Mouse (Mus musculus): ENCODE measurements around the gene Myct1. TPM values are rescaled to one million over a fixed set of nuclear protein-coding genes. Genes with fewer than 3 reads are reported as not detected.

Gene Myct1
- polyA plus RNA-seq, 1 experiment: 5.8 TPM

DNA sequence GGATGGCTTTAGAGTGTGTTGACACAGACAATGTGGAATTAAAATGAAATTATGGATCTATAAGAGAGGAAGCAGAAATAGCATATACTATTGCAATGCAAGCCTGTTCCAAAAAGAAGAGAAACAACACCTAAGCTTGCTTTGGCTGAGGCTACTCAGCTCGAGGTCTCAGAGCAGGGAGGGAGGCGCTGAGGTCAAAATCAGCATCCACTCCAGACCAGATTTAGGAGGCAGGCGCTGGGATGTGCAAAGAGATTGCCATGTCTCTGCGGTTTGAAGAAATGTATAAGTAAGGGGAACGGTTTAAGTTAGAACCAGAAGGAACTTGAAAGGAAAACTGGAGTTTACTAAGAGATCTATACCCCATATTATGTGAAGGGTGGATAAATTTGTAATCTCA, 882 bp downstream of the Myct1 start:
- H3K4me1 ChIP-seq (ENCODE audit: control insufficient read depth, insufficient read depth, low read length): no peaks in the 10 kb centered on the region
- no peak overlapping the region for H3K4me3 ChIP-seq (replicated peaks; ENCODE audit: control insufficient read depth, low read depth, low read length)
- 4% methylated on average over 5 of the region's 5 CpGs for WGBS
- no peak for TF ChIP-seq POLR2A (IDR thresholded peaks at IDR 0.05; ENCODE audit: borderline replicate concordance, control insufficient read depth, low read depth, low read length)
- H3K27ac ChIP-seq (ENCODE audit: control insufficient read depth, insufficient read depth, low read depth, low read length, poor library complexity): no peak overlapping the region

DNA sequence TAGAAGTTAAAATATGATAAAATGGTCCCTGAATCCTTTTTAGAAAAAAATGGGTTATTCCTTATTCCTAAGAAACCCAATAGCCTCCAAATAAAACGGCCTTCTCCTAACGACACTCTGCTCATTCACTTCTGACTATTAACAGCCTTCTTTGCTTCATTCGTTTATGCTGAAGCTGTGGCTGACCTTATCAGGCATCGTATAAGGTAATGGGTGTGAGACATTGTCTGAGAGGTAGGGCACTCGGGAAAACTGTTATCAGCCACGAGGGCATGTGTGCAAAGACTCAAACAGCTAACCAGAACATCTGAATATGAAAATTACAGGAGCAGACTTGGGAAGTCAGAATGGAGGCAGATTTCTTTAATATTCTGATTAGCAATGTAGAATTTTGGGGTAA, 3.0 kb downstream of the Myct1 start:
- WGBS: 9% methylated on average over 6 of the region's 6 CpGs
- no peaks in the 10 kb centered on the region for H3K4me1 ChIP-seq (ENCODE audit: control insufficient read depth, insufficient read depth, low read length)
- TF ChIP-seq CTCF (IDR thresholded peaks at IDR 0.05; ENCODE audit: control insufficient read depth, insufficient read depth, low read length) (no peak), POLR2A (IDR thresholded peaks at IDR 0.05; ENCODE audit: borderline replicate concordance, control insufficient read depth, low read depth, low read length) (no peak)

DNA sequence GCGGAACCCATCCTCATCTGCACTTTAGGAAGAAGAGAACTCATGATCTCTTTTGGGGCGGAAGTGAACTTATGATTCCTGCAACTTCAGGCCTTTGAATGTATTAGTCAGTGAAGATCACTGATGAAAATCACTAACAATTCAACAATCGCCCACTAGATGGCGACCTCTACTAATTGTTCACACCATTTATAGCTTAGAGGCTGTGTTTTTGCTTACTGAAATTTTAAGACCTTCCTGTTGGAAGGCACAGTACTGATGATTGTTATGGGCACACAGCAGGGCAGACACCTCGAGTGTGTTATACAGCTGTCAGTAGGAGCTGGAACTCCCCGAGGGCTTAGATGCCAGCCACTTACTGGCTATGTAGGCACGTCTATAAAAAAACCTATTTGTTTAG, 6.5 kb downstream of the Myct1 start:
- no peak overlapping the region for H3K27ac ChIP-seq (ENCODE audit: control insufficient read depth, insufficient read depth, low read depth, low read length, poor library complexity)
- WGBS: 11% methylated on average over 7 of the region's 7 CpGs
- TF ChIP-seq POLR2A (IDR thresholded peaks at IDR 0.05; ENCODE audit: borderline replicate concordance, control insufficient read depth, low read depth, low read length) (no peak), CTCF (IDR thresholded peaks at IDR 0.05; ENCODE audit: control insufficient read depth, insufficient read depth, low read length) (peak; percentile 8; the same call in 1 of the 2 replicates)
- no peak overlapping the region for H3K4me3 ChIP-seq (replicated peaks; ENCODE audit: control insufficient read depth, low read depth, low read length)
- H3K4me1 ChIP-seq (ENCODE audit: control insufficient read depth, insufficient read depth, low read length): no peaks in the 10 kb centered on the region; the same call in 1 of the 2 replicates

More for the DNA sequence above, 3.0 kb downstream of the Myct1 start:
- no peak overlapping the region for H3K4me3 ChIP-seq (replicated peaks; ENCODE audit: control insufficient read depth, low read depth, low read length)
- no peak overlapping the region for H3K27ac ChIP-seq (ENCODE audit: control insufficient read depth, insufficient read depth, low read depth, low read length, poor library complexity)

DNA sequence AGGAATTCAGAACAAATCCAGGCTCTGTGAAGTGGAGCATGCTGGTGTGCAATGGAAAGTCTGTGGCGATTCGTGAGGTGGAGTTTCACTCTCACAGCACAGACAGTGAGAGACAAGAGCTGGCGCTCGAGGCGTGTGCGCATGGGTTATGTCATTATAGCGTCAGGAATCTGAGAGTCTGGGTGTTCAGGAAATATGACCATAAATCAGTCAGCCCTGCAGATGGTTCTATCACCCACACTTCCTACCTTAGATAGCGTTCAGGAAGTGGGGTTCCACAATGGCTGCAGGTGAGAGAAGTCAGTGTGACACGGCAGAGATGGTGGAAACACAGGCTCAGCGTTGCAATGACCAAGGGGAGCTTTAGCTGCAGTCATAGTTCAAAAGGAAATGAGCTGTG, 9.9 kb downstream of the Myct1 start:
- no peak overlapping the region for H3K27ac ChIP-seq (ENCODE audit: control insufficient read depth, insufficient read depth, low read depth, low read length, poor library complexity)
- no peak overlapping the region for H3K4me3 ChIP-seq (replicated peaks; ENCODE audit: control insufficient read depth, low read depth, low read length)
- H3K4me1 ChIP-seq (ENCODE audit: control insufficient read depth, insufficient read depth, low read length): no peaks in the 10 kb centered on the region; the same call in 1 of the 2 replicates
- 1% methylated on average over 10 of the region's 10 CpGs for WGBS
- TF ChIP-seq CTCF (IDR thresholded peaks at IDR 0.05; ENCODE audit: control insufficient read depth, insufficient read depth, low read length) (no peak), POLR2A (IDR thresholded peaks at IDR 0.05; ENCODE audit: borderline replicate concordance, control insufficient read depth, low read depth, low read length) (no peak)

DNA sequence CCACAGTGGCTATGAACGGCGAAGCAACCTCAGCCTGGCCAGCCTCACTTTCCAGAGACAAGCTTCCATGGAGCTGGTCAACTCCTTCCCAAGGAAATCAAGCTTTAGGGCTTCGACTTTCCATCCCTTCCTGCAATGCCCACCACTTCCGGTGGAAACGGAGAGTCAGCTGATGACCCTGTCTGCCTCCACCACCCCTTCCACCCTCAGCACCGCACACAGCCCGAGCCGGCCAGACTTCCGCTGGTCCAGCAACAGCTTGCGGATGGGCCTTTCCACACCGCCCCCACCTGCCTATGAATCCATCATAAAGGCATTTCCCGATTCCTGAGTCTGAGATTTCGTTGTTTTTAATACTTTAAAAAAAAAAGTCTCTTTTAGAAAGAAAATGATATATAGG, 10.8 kb downstream of the Myct1 start:
- 84% methylated on average over 13 of the region's 13 CpGs for WGBS
- no peak overlapping the region for H3K4me3 ChIP-seq (replicated peaks; ENCODE audit: control insufficient read depth, low read depth, low read length)
- H3K4me1 ChIP-seq (ENCODE audit: control insufficient read depth, insufficient read depth, low read length): no peaks in the 10 kb centered on the region; the same call in 1 of the 2 replicates
- TF ChIP-seq CTCF (IDR thresholded peaks at IDR 0.05; ENCODE audit: control insufficient read depth, insufficient read depth, low read length) (no peak), POLR2A (IDR thresholded peaks at IDR 0.05; ENCODE audit: borderline replicate concordance, control insufficient read depth, low read depth, low read length) (no peak)
- H3K27ac ChIP-seq (ENCODE audit: control insufficient read depth, insufficient read depth, low read depth, low read length, poor library complexity): no peak overlapping the region

DNA sequence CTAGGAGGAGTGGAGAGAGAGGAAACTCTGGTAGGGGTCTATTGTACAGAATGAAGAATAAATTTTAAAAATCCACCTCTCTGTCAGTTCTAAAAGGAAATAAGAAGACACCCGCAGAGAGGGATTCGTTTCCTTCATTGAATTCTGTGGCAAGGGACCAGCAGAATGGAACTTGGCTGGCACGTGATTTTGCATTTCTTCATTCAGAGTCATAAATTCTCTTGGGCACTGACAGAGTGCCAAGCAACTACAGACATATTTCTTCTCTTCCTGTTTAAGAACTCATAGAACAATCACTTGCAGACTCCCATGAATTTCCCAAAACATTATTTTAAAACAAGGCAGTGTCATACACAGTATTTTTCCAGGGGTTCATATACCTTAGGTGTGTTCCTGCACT, 15.3 kb downstream of the Myct1 start:
- TF ChIP-seq POLR2A (IDR thresholded peaks at IDR 0.05; ENCODE audit: borderline replicate concordance, control insufficient read depth, low read depth, low read length): no peak
- no peak for TF ChIP-seq CTCF (IDR thresholded peaks at IDR 0.05; ENCODE audit: control insufficient read depth, insufficient read depth, low read length)
- WGBS: 9% methylated on average over 3 of the region's 3 CpGs

DNA sequence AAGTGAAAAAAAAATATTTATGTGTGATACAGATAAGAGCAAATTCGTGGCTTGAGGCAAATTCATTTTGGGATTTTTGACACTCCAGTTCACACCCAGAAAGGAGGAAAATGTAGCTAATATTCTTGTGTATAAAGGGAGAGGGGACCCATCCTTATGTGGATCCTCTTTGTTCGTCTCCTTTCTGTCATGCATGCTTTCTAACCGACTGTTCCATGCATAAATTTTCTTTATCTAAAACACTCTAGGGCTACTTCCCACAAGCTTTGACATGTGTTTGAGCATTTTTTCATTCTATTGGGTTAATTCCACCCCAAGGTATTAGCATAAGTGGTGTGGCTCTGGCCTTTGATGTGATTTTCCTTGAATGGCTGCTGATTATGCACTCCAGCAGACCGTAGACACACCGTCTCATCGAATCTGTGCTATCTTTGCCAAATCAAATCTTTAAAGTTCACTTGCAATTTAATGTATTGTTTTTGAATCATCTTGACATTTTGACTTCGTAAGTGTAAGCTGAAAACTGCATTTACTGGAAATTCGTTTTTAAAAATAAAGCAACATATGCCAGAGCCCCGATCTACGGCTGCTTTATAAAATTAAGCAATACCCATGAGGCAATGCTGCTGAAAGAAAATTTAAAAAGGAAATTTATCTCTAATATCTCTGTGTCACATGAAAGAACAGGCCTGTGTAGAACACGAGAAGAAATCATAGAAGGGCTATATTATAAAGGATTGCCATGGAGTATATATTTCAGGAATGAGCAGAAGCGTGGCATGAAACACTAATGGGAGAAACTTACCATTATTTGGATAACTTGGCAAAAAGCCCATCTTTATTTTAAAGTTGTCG, 21.8 kb downstream of the Myct1 start:
- TF ChIP-seq POLR2A (IDR thresholded peaks at IDR 0.05; ENCODE audit: borderline replicate concordance, control insufficient read depth, low read depth, low read length) (no peak), CTCF (IDR thresholded peaks at IDR 0.05; ENCODE audit: control insufficient read depth, insufficient read depth, low read length) (no peak)
- WGBS: 76% methylated on average over 13 of the region's 13 CpGs

More for the DNA sequence above, 15.3 kb downstream of the Myct1 start:
- no peaks in the 10 kb centered on the region for H3K4me1 ChIP-seq (ENCODE audit: control insufficient read depth, insufficient read depth, low read length)
- H3K27ac ChIP-seq (ENCODE audit: control insufficient read depth, insufficient read depth, low read depth, low read length, poor library complexity): no peak overlapping the region
- H3K4me3 ChIP-seq (replicated peaks; ENCODE audit: control insufficient read depth, low read depth, low read length): no peak overlapping the region

DNA sequence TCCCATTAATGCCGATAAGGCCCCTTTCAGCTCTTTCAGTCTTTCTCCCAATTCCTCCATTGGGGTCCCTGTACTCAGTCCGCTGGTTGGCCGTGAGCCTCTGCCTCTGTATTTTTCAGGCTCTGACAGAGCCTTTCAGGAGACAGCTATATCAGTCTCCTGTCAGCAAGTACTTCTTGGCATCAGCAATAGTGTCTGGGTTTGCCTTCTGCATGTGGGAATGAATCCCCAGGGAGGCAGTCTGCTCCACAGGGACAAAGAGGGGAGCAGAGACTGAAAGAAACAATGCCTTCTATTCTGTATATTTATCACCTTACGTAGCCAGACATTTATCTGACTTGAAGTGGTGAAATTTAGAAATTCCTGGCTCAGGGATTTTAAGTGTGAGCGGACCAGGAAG, 32.7 kb downstream of the Myct1 start:
- 85% methylated on average over 5 of the region's 5 CpGs for WGBS

More for the DNA sequence above, 21.8 kb downstream of the Myct1 start:
- Histone ChIP-seq H3K27ac (ENCODE audit: control insufficient read depth, insufficient read depth, low read depth, low read length, poor library complexity) (no peak overlapping the region), H3K4me3 (replicated peaks; ENCODE audit: control insufficient read depth, low read depth, low read length) (no peak overlapping the region), H3K4me1 (ENCODE audit: control insufficient read depth, insufficient read depth, low read length) (no peaks in the 10 kb centered on the region)

More for the DNA sequence above, 32.7 kb downstream of the Myct1 start:
- H3K27ac ChIP-seq (ENCODE audit: control insufficient read depth, insufficient read depth, low read depth, low read length, poor library complexity): no peak overlapping the region
- TF ChIP-seq POLR2A (IDR thresholded peaks at IDR 0.05; ENCODE audit: borderline replicate concordance, control insufficient read depth, low read depth, low read length) (no peak), CTCF (IDR thresholded peaks at IDR 0.05; ENCODE audit: control insufficient read depth, insufficient read depth, low read length) (no peak)
- no peak overlapping the region for H3K4me3 ChIP-seq (replicated peaks; ENCODE audit: control insufficient read depth, low read depth, low read length)
- H3K4me1 ChIP-seq (ENCODE audit: control insufficient read depth, insufficient read depth, low read length): no peaks in the 10 kb centered on the region
